19 mouse cellular contexts compared by ENCODE assay signal in genomic region chrX:99019303-99019702, GRCm38 (mm10).
"Had no signal": no experiment of that assay in that cellular context is flagged by ENCODE, and none has a peak within 500 bp of the region (broad histone marks: within the 10 kb centered on the region; RNA-seq: fewer than 3 reads in every experiment).

No protein-coding gene starts in this region.

- H3K9me3 ChIP-seq: lung, embryonic 15.5 days; midbrain, embryonic 10.5 days; midbrain, embryonic 12.5 days; neural tube, embryonic 13.5 days; neural tube, embryonic 15.5 days had no signal

- H3K4me2 ChIP-seq: lung, embryonic 15.5 days; midbrain, embryonic 12.5 days; neural tube, embryonic 13.5 days; neural tube, embryonic 15.5 days had no signal

- DNase-seq: lung, adult 2 months; lung, postnatal 4 days; midbrain, embryonic 14.5 days; retina, postnatal 1 day; right cerebral cortex, adult 18-20 months; right cerebral cortex, postnatal 25 days; right cerebral cortex, postnatal 4 days; spleen, adult 18-20 months; thymus, adult 18-20 months; thymus, postnatal 14 days; thymus, postnatal 36 days had no signal

- H3K4me3 ChIP-seq: lung, embryonic 15.5 days; midbrain, embryonic 10.5 days; midbrain, embryonic 12.5 days; myocyte; neural tube, embryonic 13.5 days; neural tube, embryonic 15.5 days had no signal

- H3K4me1 ChIP-seq: lung, embryonic 15.5 days; neural tube, embryonic 13.5 days; neural tube, embryonic 15.5 days had no signal

- H3K9ac ChIP-seq: lung, embryonic 15.5 days; midbrain, embryonic 12.5 days; neural tube, embryonic 13.5 days; neural tube, embryonic 15.5 days had no signal

- H3K27ac ChIP-seq: lung, embryonic 15.5 days; midbrain, embryonic 12.5 days; neural tube, embryonic 13.5 days; neural tube, embryonic 15.5 days had no signal

- H3K36me3 ChIP-seq: lung, embryonic 15.5 days; midbrain, embryonic 10.5 days; midbrain, embryonic 12.5 days; neural tube, embryonic 13.5 days; neural tube, embryonic 15.5 days had no signal

- ATAC-seq: lung, postnatal 0 days; midbrain, embryonic 16.5 days had no signal
